Mouse (Mus musculus) intestine, embryonic 14.5 days (tissue): ENCODE measurements around the gene Mrgprx2. TPM values are rescaled to one million over a fixed set of nuclear protein-coding genes. Genes with fewer than 3 reads are reported as not detected.
"Not testable (repeated sequence)": the region's sequence is repeated elsewhere in the genome, so short reads cannot be mapped to it uniquely, and the experiment has no call there.

Experiments used
- ATAC-seq: fragments of 200-750 bp; cut with Nextera tagmentation; replicated peaks from 2 replicates; pipeline ENCODE4 v1.8.0; 2017; ENCODE audit warnings: low read depth, moderate number of reproducible peaks, moderate TSS enrichment, moderate library complexity; ENCODE audit not compliant: low FRiP score, low TSS enrichment
- DNase-seq: peaks from one replicate; pipeline ENCODE4 v3.0.0-alpha.2; 2018; ENCODE audit warnings: low spot score
- H3K27ac ChIP-seq: fragments of 300-500 bp; sonication (generic); 2 replicates; pipeline ENCODE4 v1.5.1; 2014; ENCODE audit warnings: low read depth, mild to moderate bottlenecking, control low read depth
- H3K27me3 ChIP-seq: fragments of 300-500 bp; sonication (generic); replicated peaks from 2 replicates; pipeline ENCODE4 v1.6.1; 2014; ENCODE audit warnings: low read length, control low read depth; ENCODE audit not compliant: control insufficient read depth, insufficient read depth
- H3K36me3 ChIP-seq: fragments of 300-500 bp; sonication (generic); 2 replicates; pipeline ENCODE4 v1.6.1; 2014; ENCODE audit warnings: low read length, control low read depth; ENCODE audit not compliant: control insufficient read depth, insufficient read depth
- H3K4me1 ChIP-seq: fragments of 300-500 bp; sonication (generic); replicated peaks from 2 replicates; pipeline ENCODE4 v1.6.1; 2014; ENCODE audit warnings: low read length, control low read depth, mixed read lengths; ENCODE audit not compliant: control insufficient read depth, insufficient read depth
- H3K4me2 ChIP-seq: fragments of 300-500 bp; sonication (generic); 2 replicates; pipeline ENCODE4 v1.6.1; 2014; ENCODE audit warnings: low read length
- H3K4me3 ChIP-seq: fragments of 300-500 bp; sonication (generic); 2 replicates; pipeline ENCODE4 v1.5.1; 2014; ENCODE audit warnings: low read depth, low read length, control low read depth, mixed read lengths
- H3K9ac ChIP-seq: fragments of 300-500 bp; sonication (generic); 2 replicates; pipeline ENCODE4 v1.6.1; 2014; ENCODE audit warnings: mild to moderate bottlenecking, low read length
- H3K9me3 ChIP-seq: fragments of 300-500 bp; sonication (generic); 2 replicates; pipeline ENCODE4 v1.6.1; 2016; ENCODE audit warnings: low read length, control low read depth; ENCODE audit not compliant: control insufficient read depth
- whole genome bisulfite sequencing: fragments of 180-500 bp; shearing (Covaris S2); extraction: QIAGEN DNeasy Blood & Tissue Kit; methylation state at CpG from one replicate; pipeline ENCODE4 v1.1.7; 2014; 5-methylcytosine and 5-hydroxymethylcytosine counted together
- polyA plus RNA-seq: library from polyadenylated mRNA; unstranded; fragments of >200 nt; fragmentation: Nextera tagmentation; extraction: Ambion mirVana; gene quantifications from 2 replicates; pipeline ENCODE4 v1.2.1, GENCODE M21; 2014

Gene Mrgprx2
- not detected in 2 replicates for polyA plus RNA-seq

DNA sequence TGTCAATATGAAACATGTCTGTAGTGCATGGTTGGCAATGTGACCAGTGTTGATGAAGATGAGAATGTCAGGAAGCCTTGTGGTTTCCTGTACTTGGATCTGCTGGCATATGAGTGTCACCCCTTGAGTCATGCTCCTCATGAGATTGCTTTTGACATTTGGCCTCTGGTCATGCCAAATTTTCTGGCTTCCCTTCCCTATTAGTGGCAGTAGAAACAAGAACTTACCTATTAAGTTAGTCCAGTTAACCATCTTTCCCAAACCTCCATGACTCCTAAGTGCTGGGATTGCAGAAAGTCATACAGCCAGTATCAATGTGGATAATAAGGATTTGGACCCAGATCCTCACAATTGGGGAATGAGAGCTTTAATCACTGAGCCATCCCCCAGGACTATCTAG is at the start of gene Mrgprx2:
TSS of gene Mrgprx2 (minus strand) at position 101 of the 400 bp plus-strand sequence.
- DNase-seq: no peak
- Histone ChIP-seq H3K4me2 (no peak within 1 kb of the TSS), H3K27me3 (no peaks in the 10 kb centered on the region), H3K9ac (no peak within 1 kb of the TSS), H3K9me3 (no peaks in the 10 kb centered on the region), H3K4me1 (no peaks in the 10 kb centered on the region), H3K36me3 (no peaks in the 10 kb centered on the region), H3K27ac (no peak within 1 kb of the TSS), H3K4me3 (no peak within 1 kb of the TSS)
- ATAC-seq: no peak

DNA sequence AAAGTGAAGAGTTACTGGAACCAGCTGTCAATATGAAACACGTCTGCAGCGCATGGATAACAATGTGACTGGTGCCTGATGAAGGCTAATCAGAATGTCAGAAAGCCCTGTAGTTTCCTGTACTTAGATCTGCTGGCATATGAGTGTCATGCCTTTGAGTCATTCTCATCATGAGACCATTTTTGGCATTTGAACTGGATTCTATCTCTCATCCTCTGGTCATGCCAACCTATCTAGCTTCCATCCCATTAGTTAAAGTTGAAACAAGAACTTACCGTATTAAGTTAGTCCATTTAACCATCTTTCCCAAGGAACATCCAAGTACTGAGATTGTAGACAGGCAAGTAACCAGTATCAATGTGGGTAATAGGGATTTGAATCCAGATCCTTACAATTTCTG is 42.9 kb downstream of the Mrgprx2 start, which contains the start of gene Mrgprb1:
TSS of gene Mrgprb1 (minus strand) at position 101 of the 400 bp plus-strand sequence.
- Histone ChIP-seq H3K4me3 (no peak within 1 kb of the TSS), H3K4me1 (no peaks in the 10 kb centered on the region), H3K27me3 (no peaks in the 10 kb centered on the region), H3K4me2 (no peak within 1 kb of the TSS), H3K27ac (no peak within 1 kb of the TSS), H3K36me3 (no peaks in the 10 kb centered on the region), H3K9ac (no peak within 1 kb of the TSS), H3K9me3 (no peaks in the 10 kb centered on the region)
- no peak for ATAC-seq
- DNase-seq: no peak
- WGBS: 83% methylated on average over 3 of the region's 3 CpGs

DNA sequence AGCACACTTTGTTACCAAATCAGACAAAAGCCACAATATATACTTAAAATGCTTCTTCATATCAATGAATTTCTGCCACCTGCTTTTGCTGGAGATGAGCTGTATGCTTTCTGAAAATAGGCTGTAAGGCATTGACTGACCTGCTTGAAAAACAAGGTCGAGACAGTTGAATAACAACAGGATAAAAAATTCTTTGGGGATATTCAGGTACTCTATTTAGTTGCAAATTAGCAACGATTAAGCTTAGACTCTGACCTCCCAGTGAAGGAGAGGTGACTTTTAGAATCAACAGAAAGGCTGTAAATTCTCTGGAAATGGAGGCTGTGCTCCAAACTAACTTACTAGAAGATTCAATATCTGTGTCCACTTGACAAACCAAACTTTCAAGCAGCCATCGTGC is 62.5 kb downstream of the Mrgprx2 start:
- DNase-seq (no peak), ATAC-seq (no peak)
- no peaks in the 10 kb centered on the region for H3K4me1 ChIP-seq
- H3K4me2 ChIP-seq: no peak overlapping the region
- 56% methylated on average over 3 of the region's 3 CpGs for WGBS
- no peaks in the 10 kb centered on the region for H3K27me3 ChIP-seq
- no peak overlapping the region for H3K4me3 ChIP-seq
- no peaks in the 10 kb centered on the region for H3K36me3 ChIP-seq
- H3K27ac ChIP-seq: no peak overlapping the region
- no peak overlapping the region for H3K9ac ChIP-seq
- H3K9me3 ChIP-seq: no peaks in the 10 kb centered on the region

DNA sequence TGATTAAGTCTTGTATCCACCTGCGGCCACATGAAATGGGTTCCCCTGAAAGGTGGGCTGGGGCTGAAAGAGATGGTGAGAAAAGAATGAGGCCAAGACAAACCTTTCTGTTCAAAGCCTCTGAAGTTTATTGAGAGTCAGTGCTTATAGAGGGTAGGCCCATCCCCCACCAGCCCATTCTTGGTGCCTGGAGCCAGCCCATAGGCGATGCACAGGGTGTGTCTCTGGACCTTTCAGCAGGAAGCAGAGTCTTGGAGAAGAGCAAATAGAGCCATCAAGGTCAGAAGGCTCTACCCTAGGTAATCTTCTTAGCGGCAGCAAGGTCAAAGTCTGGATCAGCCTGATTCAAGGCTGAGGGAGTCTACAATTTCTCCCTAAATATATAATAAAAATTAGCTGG is 63.2 kb downstream of the Mrgprx2 start:
- not testable (repeated sequence) for H3K9me3 ChIP-seq, H3K27ac ChIP-seq, H3K27me3 ChIP-seq, H3K4me2 ChIP-seq, H3K36me3 ChIP-seq, ATAC-seq, H3K9ac ChIP-seq, DNase-seq, H3K4me1 ChIP-seq, H3K4me3 ChIP-seq
- WGBS: 73% methylated on average over 3 of the region's 3 CpGs

Other genes starting within 250 kb of the Mrgprx2 start
- gene Mrgprb8, start 110.8 kb downstream of the Mrgprx2 start, polyA plus RNA-seq: not detected in 2 replicates
- not detected in 2 replicates for gene Mrgprb1, start 43.0 kb downstream of the Mrgprx2 start, polyA plus RNA-seq
- gene Mrgprb2, start 58.8 kb upstream of the Mrgprx2 start, polyA plus RNA-seq: not detected in 2 replicates
- gene Mrgprb3, start 144.5 kb upstream of the Mrgprx2 start, polyA plus RNA-seq: not detected in 2 replicates